9 mouse cellular contexts compared by ENCODE assay signal in genomic region chr15:97085833-97086232, GRCm38 (mm10). TPM values are rescaled to one million over a fixed set of nuclear protein-coding genes. Genes with fewer than 3 reads are reported as not detected.
DNase-seq lines count a peak whose midpoint lies in the region; ATAC-seq lines count a peak whose summit lies in the region.
"Had no signal": no experiment of that assay in that cellular context is flagged by ENCODE, and none has a peak within 500 bp of the region (broad histone marks: within the 10 kb centered on the region; RNA-seq: fewer than 3 reads in every experiment).

No protein-coding gene starts in this region.

- 0 out of 2 replicates have a peak overlapping the region, but pooled peaks have one; percentile 0 for H3K4me3 ChIP-seq in limb, embryonic 12.5 days (replicated peaks)
- H3K4me3 ChIP-seq in neural tube, embryonic 15.5 days (replicated peaks), result no peak overlapping the region

- no peak overlapping the region for H3K9ac ChIP-seq in limb, embryonic 12.5 days (replicated peaks)
- no peak overlapping the region for H3K9ac ChIP-seq in neural tube, embryonic 15.5 days (replicated peaks)

- WGBS in limb, embryonic 12.5 days, result 27% methylated on average over 5 of the region's 5 CpGs
- WGBS in neural tube, embryonic 15.5 days, result 55% methylated on average over 5 of the region's 5 CpGs

- H3K4me2 ChIP-seq in limb, embryonic 12.5 days, result peak overlapping the region; percentile 36
- peak overlapping the region; percentile 25; the same call in 1 of the 2 replicates for H3K4me2 ChIP-seq in neural tube, embryonic 15.5 days

- peak; percentile 6 to 19 for DNase-seq in left cerebral cortex, postnatal 14 days (ENCODE audit: low spot score in 2 of 2)
- DNase-seq in left cerebral cortex, postnatal 4 days, result no peak
- DNase-seq in embryo, embryonic 11 days, result peak; percentile 73
- DNase-seq in left cerebral cortex, postnatal 25 days (ENCODE audit: low spot score in 2 of 2), result no peak
- DNase-seq in cerebellum, postnatal 36 days, result no peak
- no peak for DNase-seq in urinary bladder, postnatal 25 days (ENCODE audit: low spot score)

- peak; percentile 69 for ATAC-seq in limb, embryonic 12.5 days (ENCODE audit: insufficient number of reproducible peaks, insufficient read depth, low FRiP score, low TSS enrichment, low read depth)
- no peak; the same call in 1 of the 2 replicates for ATAC-seq in neural tube, embryonic 15.5 days (ENCODE audit: low FRiP score)

- intact Hi-C loops in left cerebral cortex, postnatal 14 days (cut with DNase I), result no loop called here
- intact Hi-C loops in left cerebral cortex, postnatal 4 days (cut with DNase I), result no loop called here
- intact Hi-C loops in left cerebral cortex, postnatal 25 days (cut with DNase I), result no loop called here

- no peaks in the 10 kb centered on the region for H3K36me3 ChIP-seq in limb, embryonic 12.5 days
- H3K36me3 ChIP-seq in neural tube, embryonic 15.5 days, result no peaks in the 10 kb centered on the region

- no peaks in the 10 kb centered on the region for H3K27me3 ChIP-seq in limb, embryonic 12.5 days
- no peaks in the 10 kb centered on the region for H3K27me3 ChIP-seq in neural tube, embryonic 15.5 days (replicated peaks)

- H3K9me3 ChIP-seq in limb, embryonic 12.5 days, result no peaks in the 10 kb centered on the region
- no peaks in the 10 kb centered on the region for H3K9me3 ChIP-seq in neural tube, embryonic 15.5 days (replicated peaks)

- H3K4me1 ChIP-seq in limb, embryonic 12.5 days (replicated peaks), result peaks cover 14% of the 10 kb centered on the region
- 0 out of 2 replicates have a peak, but pooled peaks cover 4% of the 10 kb centered on the region for H3K4me1 ChIP-seq in neural tube, embryonic 15.5 days

- H3K27ac ChIP-seq in limb, embryonic 12.5 days, result 0 out of 2 replicates have a peak overlapping the region, but pooled peaks have one; percentile 53
- H3K27ac ChIP-seq in neural tube, embryonic 15.5 days (replicated peaks), result no peak overlapping the region

RNA-seq across cellular contexts. Expression of gene Slc38a4, which starts 30.1 kb away (rescaled TPM):
- 1 to 10 TPM; 1.3 to 1.5 TPM for total RNA-seq in left cerebral cortex, postnatal 14 days (2021)
- total RNA-seq in left cerebral cortex, postnatal 4 days (2021), result 1 to 10 TPM; 2.8 to 3.1 TPM
- polyA plus RNA-seq in limb, embryonic 12.5 days (2016; fragmentation: Nextera tagmentation; extraction: Ambion mirVana), result 57.7 and 66.8 TPM in 2 replicates
- 5.0 and 11.7 TPM in 2 replicates for polyA plus RNA-seq in neural tube, embryonic 15.5 days (2015; fragmentation: Nextera tagmentation; extraction: Ambion mirVana)
- 1 to 10 TPM; 1.2 to 1.4 TPM for total RNA-seq in left cerebral cortex, postnatal 25 days (2021)
- total RNA-seq: neutrophil, adult 5-6 weeks had no signal

Comparison
In these comparisons a context has a peak if more than half of its experiments do, and no peak if none do; other contexts are left out.
1. DNase-seq: peak in left cerebral cortex, postnatal 14 days (2 of 2) and embryo, embryonic 11 days (single experiment); none in left cerebral cortex, postnatal 4 days (single experiment), left cerebral cortex, postnatal 25 days (0 of 2), cerebellum, postnatal 36 days (0 of 2) and urinary bladder, postnatal 25 days (single experiment).